Mouse (Mus musculus): Measurements from ENCODE around the gene Ccl2. TPM values are rescaled to one million over a fixed set of nuclear protein-coding genes. Genes with fewer than 3 reads are reported as not detected.

The Ccl2 gene
- polyA plus RNA-seq, 1 experiment from 2014 or later: 2.7 TPM

DNA sequence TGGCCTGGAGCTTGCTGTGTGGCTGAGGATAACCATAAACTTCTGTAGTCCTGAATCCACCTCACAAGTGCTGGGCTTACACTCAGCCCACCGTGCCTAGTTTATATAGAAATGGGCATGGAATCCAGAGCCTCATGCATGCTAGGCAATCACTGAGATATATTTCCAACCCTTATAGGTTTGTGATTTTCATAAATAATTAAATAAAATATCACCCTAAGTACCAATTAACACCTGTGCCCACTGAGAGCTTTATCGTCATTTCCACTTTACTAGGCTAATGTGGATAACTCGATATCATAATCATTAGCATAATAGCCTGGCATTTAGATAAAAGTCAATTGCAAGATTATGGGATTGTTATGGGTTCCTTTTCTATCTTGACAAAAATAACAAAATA, 49.0 kb downstream of the Ccl2 start:
- ATAC-seq (ENCODE audit: low FRiP score, low TSS enrichment): no peak
- 92% methylated on average over 3 of the region's 3 CpGs for WGBS
- no peak overlapping the region for H3K4me2 ChIP-seq (replicated peaks; ENCODE audit: low read depth, low read length)
- H3K36me3 ChIP-seq (ENCODE audit: insufficient read depth, low read length): no peaks in the 10 kb centered on the region
- no peaks in the 10 kb centered on the region for H3K27me3 ChIP-seq (ENCODE audit: insufficient read depth, low read length)
- H3K9me3 ChIP-seq (ENCODE audit: low read length): no peaks in the 10 kb centered on the region
- H3K4me3 ChIP-seq (ENCODE audit: low read length): no peak overlapping the region
- H3K4me1 ChIP-seq (ENCODE audit: insufficient read depth, low read length): no peaks in the 10 kb centered on the region
- no peak overlapping the region for H3K9ac ChIP-seq (replicated peaks; ENCODE audit: low read length)
- no peak overlapping the region for H3K27ac ChIP-seq (ENCODE audit: low read length)

Other genes with a start within 250 kb of the Ccl2 start
- gene 5530401A14Rik, start 174.9 kb upstream of the Ccl2 start, polyA plus RNA-seq (2015; fragmentation: Nextera tagmentation; extraction: Ambion mirVana): not detected in 2 replicates
- 2.8 and 3.6 TPM in 2 replicates for gene Asic2, start 67.1 kb upstream of the Ccl2 start, polyA plus RNA-seq (2015; fragmentation: Nextera tagmentation; extraction: Ambion mirVana)
- not detected in 2 replicates for gene Gm17268, start 3.0 kb downstream of the Ccl2 start, polyA plus RNA-seq (2015; fragmentation: Nextera tagmentation; extraction: Ambion mirVana)
- 0.84 and 1.8 TPM in 2 replicates for gene Ccl7, start 10.1 kb downstream of the Ccl2 start, polyA plus RNA-seq (2015; fragmentation: Nextera tagmentation; extraction: Ambion mirVana)
- gene Ccl11, start 22.3 kb downstream of the Ccl2 start, polyA plus RNA-seq (2015; fragmentation: Nextera tagmentation; extraction: Ambion mirVana): 11.7 and 14.7 TPM in 2 replicates
- 2.2 and 2.3 TPM in 2 replicates for gene Ccl12, start 66.3 kb downstream of the Ccl2 start, polyA plus RNA-seq (2015; fragmentation: Nextera tagmentation; extraction: Ambion mirVana)
- gene Ccl8, start 79.6 kb downstream of the Ccl2 start, polyA plus RNA-seq (2015; fragmentation: Nextera tagmentation; extraction: Ambion mirVana): not detected in 2 replicates

All from kidney, embryonic 16.5 days (tissue).